Mouse (Mus musculus) embryonic facial prominence, embryonic 13.5 days (tissue): ENCODE data around the gene Tsc22d1. TPM values are rescaled to one million over a fixed set of nuclear protein-coding genes. Genes with fewer than 3 reads are reported as not detected.

Source experiments
- ATAC-seq: fragments of 200-750 bp; cut with Nextera tagmentation; 2 replicates; pipeline ENCODE4 v1.8.0; 2017; ENCODE audit warnings: low read depth; ENCODE audit not compliant: insufficient number of reproducible peaks, insufficient read depth, low FRiP score, low TSS enrichment
- H3K27ac ChIP-seq: fragments of 300-500 bp; sonication (generic); 2 replicates; pipeline ENCODE4 v1.5.1; 2015; ENCODE audit warnings: moderate library complexity, mild to moderate bottlenecking, inconsistent platforms
- H3K27me3 ChIP-seq: fragments of 300-500 bp; sonication (generic); 2 replicates; pipeline ENCODE4 v1.6.1; 2015; ENCODE audit warnings: mild to moderate bottlenecking, inconsistent platforms
- H3K36me3 ChIP-seq: fragments of 300-500 bp; sonication (generic); 2 replicates; pipeline ENCODE4 v1.6.1; 2015; ENCODE audit warnings: mild to moderate bottlenecking, inconsistent platforms
- H3K4me1 ChIP-seq: fragments of 300-500 bp; sonication (generic); 2 replicates; pipeline ENCODE4 v1.6.1; 2015; ENCODE audit warnings: inconsistent platforms
- H3K4me2 ChIP-seq: fragments of 300-500 bp; sonication (generic); 2 replicates; pipeline ENCODE4 v1.6.1; 2015; ENCODE audit warnings: moderate library complexity, mild to moderate bottlenecking, inconsistent platforms
- H3K4me3 ChIP-seq: fragments of 300-500 bp; sonication (generic); 2 replicates; pipeline ENCODE4 v1.5.1; 2015; ENCODE audit warnings: mild to moderate bottlenecking, inconsistent platforms
- H3K9ac ChIP-seq: fragments of 300-500 bp; sonication (generic); 2 replicates; pipeline ENCODE4 v1.6.1; 2015; ENCODE audit warnings: mild to moderate bottlenecking, inconsistent platforms
- H3K9me3 ChIP-seq: fragments of 300-500 bp; sonication (generic); 2 replicates; pipeline ENCODE4 v1.6.1; 2016; ENCODE audit warnings: inconsistent platforms
- WGBS: fragments of 180-500 bp; shearing (Covaris S2); methylation state at CpG from one replicate; pipeline ENCODE4 v1.1.7; 2015; ENCODE audit warnings: mixed read lengths; 5-methylcytosine and 5-hydroxymethylcytosine counted together
- polyA plus RNA-seq: library from polyadenylated mRNA; unstranded; fragments of >200 nt; fragmentation: Nextera tagmentation; extraction: Ambion mirVana; gene quantifications from 2 replicates; pipeline ENCODE4 v1.2.1, GENCODE M21; 2015

Gene Tsc22d1
- polyA plus RNA-seq, 1 experiment from 2014 or later, result 535 TPM

- H3K4me2 ChIP-seq, result no peak overlapping the region
- no peaks in the 10 kb centered on the region for H3K27me3 ChIP-seq
- no peak overlapping the region for H3K9ac ChIP-seq
- ATAC-seq, result no peak
- WGBS, result 79% methylated on average over 1 of the region's 1 CpGs
- peaks cover 18% of the 10 kb centered on the region for H3K4me1 ChIP-seq
- H3K4me3 ChIP-seq, result no peak overlapping the region
- H3K36me3 ChIP-seq, result no peaks in the 10 kb centered on the region
- H3K9me3 ChIP-seq, result no peaks in the 10 kb centered on the region
- H3K27ac ChIP-seq, result no peak overlapping the region
Observed at GRCm38 (mm10) chr14:76523344-76523743, 108.6 kb downstream of the Tsc22d1 start.

GRCm38 (mm10) chr14:76526467-76526866 lies 111.7 kb downstream of the Tsc22d1 start:
- Histone ChIP-seq H3K4me3 (no peak overlapping the region), H3K36me3 (no peaks in the 10 kb centered on the region), H3K27ac (no peak overlapping the region; the same call in 1 of the 2 replicates), H3K27me3 (no peaks in the 10 kb centered on the region), H3K9ac (0 out of 2 replicates have a peak overlapping the region, but pooled peaks have one; percentile 27), H3K4me1 (peaks cover 30% of the 10 kb centered on the region), H3K9me3 (no peaks in the 10 kb centered on the region), H3K4me2 (no peak overlapping the region)
- no peak for ATAC-seq
- WGBS, result 77% methylated on average over 6 of the region's 6 CpGs

GRCm38 (mm10) chr14:76527030-76527719 lies 112.4 kb downstream of the Tsc22d1 start:
- Histone ChIP-seq H3K36me3 (no peaks in the 10 kb centered on the region), H3K4me3 (no peak overlapping the region), H3K27ac (peak overlapping the region; percentile 51; the same call in 1 of the 2 replicates), H3K4me1 (peaks cover 30% of the 10 kb centered on the region), H3K9ac (0 out of 2 replicates have a peak overlapping the region, but pooled peaks have one; percentile 40), H3K9me3 (no peaks in the 10 kb centered on the region), H3K4me2 (no peak overlapping the region), H3K27me3 (no peaks in the 10 kb centered on the region)
- 74% methylated on average over 20 of the region's 20 CpGs for WGBS
- ATAC-seq, result no peak

GRCm38 (mm10) chr14:76527758-76528313 lies 113.1 kb downstream of the Tsc22d1 start:
- Histone ChIP-seq H3K9ac (0 out of 2 replicates have a peak overlapping the region, but pooled peaks have one; percentile 33), H3K4me1 (peaks cover 37% of the 10 kb centered on the region), H3K27me3 (no peaks in the 10 kb centered on the region), H3K4me3 (no peak overlapping the region), H3K9me3 (no peaks in the 10 kb centered on the region), H3K36me3 (no peaks in the 10 kb centered on the region), H3K27ac (peak overlapping the region; percentile 67; the same call in 1 of the 2 replicates), H3K4me2 (no peak overlapping the region)
- no peak for ATAC-seq
- WGBS, result 51% methylated on average over 9 of the region's 9 CpGs

GRCm38 (mm10) chr14:76528641-76529040 lies 113.9 kb downstream of the Tsc22d1 start:
- WGBS, result 14% methylated on average over 5 of the region's 5 CpGs
- H3K4me1 ChIP-seq, result peaks cover 45% of the 10 kb centered on the region
- H3K9me3 ChIP-seq, result no peaks in the 10 kb centered on the region
- no peak for ATAC-seq
- no peak overlapping the region for H3K4me2 ChIP-seq
- H3K27me3 ChIP-seq, result no peaks in the 10 kb centered on the region
- no peak overlapping the region for H3K4me3 ChIP-seq
- H3K36me3 ChIP-seq, result no peaks in the 10 kb centered on the region
- 0 out of 2 replicates have a peak overlapping the region, but pooled peaks have one; percentile 33 for H3K9ac ChIP-seq
- H3K27ac ChIP-seq, result peak overlapping the region; percentile 67

GRCm38 (mm10) chr14:76531027-76531660 lies 116.4 kb downstream of the Tsc22d1 start:
- H3K27ac ChIP-seq, result no peak overlapping the region
- H3K4me2 ChIP-seq, result no peak overlapping the region
- no peak overlapping the region for H3K4me3 ChIP-seq
- peaks cover 47% of the 10 kb centered on the region for H3K4me1 ChIP-seq
- 87% methylated on average over 7 of the region's 7 CpGs for WGBS
- ATAC-seq, result no peak
- no peaks in the 10 kb centered on the region for H3K9me3 ChIP-seq
- no peak overlapping the region for H3K9ac ChIP-seq
- no peaks in the 10 kb centered on the region for H3K36me3 ChIP-seq
- H3K27me3 ChIP-seq, result no peaks in the 10 kb centered on the region

- Histone ChIP-seq H3K9me3 (no peaks in the 10 kb centered on the region), H3K27me3 (no peaks in the 10 kb centered on the region), H3K9ac (peak overlapping the region; percentile 46), H3K4me1 (peaks cover 40% of the 10 kb centered on the region), H3K4me2 (peak overlapping the region; percentile 59), H3K36me3 (no peaks in the 10 kb centered on the region), H3K27ac (peak overlapping the region; percentile 77), H3K4me3 (peak overlapping the region; percentile 29)
- ATAC-seq, result peak; percentile 74
- WGBS, result 30% methylated on average over 20 of the region's 20 CpGs
Observed at GRCm38 (mm10) chr14:76532257-76533169, 117.8 kb downstream of the Tsc22d1 start.

- Histone ChIP-seq H3K36me3 (no peaks in the 10 kb centered on the region), H3K9me3 (no peaks in the 10 kb centered on the region), H3K4me2 (peak overlapping the region; percentile 59), H3K9ac (peak overlapping the region; percentile 46), H3K4me1 (peaks cover 33% of the 10 kb centered on the region), H3K4me3 (peak overlapping the region; percentile 29), H3K27ac (peak overlapping the region; percentile 77), H3K27me3 (no peaks in the 10 kb centered on the region)
- WGBS, result 5% methylated on average over 10 of the region's 10 CpGs
- no peak for ATAC-seq
Observed at GRCm38 (mm10) chr14:76533170-76533815, 118.5 kb downstream of the Tsc22d1 start.

- Histone ChIP-seq H3K9me3 (no peaks in the 10 kb centered on the region), H3K27ac (no peak overlapping the region), H3K27me3 (no peaks in the 10 kb centered on the region), H3K4me3 (no peak overlapping the region), H3K9ac (no peak overlapping the region), H3K36me3 (no peaks in the 10 kb centered on the region), H3K4me2 (no peak overlapping the region), H3K4me1 (peaks cover 25% of the 10 kb centered on the region)
- ATAC-seq, result no peak
- 80% methylated on average over 1 of the region's 1 CpGs for WGBS
Observed at GRCm38 (mm10) chr14:76535096-76535495, 120.3 kb downstream of the Tsc22d1 start.

- peaks cover 20% of the 10 kb centered on the region for H3K4me1 ChIP-seq
- no peak overlapping the region for H3K9ac ChIP-seq
- H3K27me3 ChIP-seq, result no peaks in the 10 kb centered on the region
- H3K9me3 ChIP-seq, result no peaks in the 10 kb centered on the region
- no peak overlapping the region for H3K27ac ChIP-seq
- 25% methylated on average over 6 of the region's 6 CpGs for WGBS
- H3K36me3 ChIP-seq, result no peaks in the 10 kb centered on the region
- no peak overlapping the region for H3K4me2 ChIP-seq
- no peak overlapping the region for H3K4me3 ChIP-seq
- ATAC-seq, result no peak
Observed at GRCm38 (mm10) chr14:76536921-76537320, 122.2 kb downstream of the Tsc22d1 start.
